Mouse (Mus musculus): ENCODE data around the gene Smagp. TPM values are rescaled to one million over a fixed set of nuclear protein-coding genes. Genes with fewer than 3 reads are reported as not detected.

The Smagp gene
- polyA plus RNA-seq, 1 experiment from 2014 or later = 4.1 TPM

- WGBS = 3% methylated on average over 38 of the region's 38 CpGs
- no peaks in the 10 kb centered on the region for H3K9me3 ChIP-seq
- ATAC-seq (ENCODE audit: low read depth) = no peak
- H3K36me3 ChIP-seq = no peaks in the 10 kb centered on the region
- peaks cover 60% of the 10 kb centered on the region for H3K27me3 ChIP-seq
- peak overlapping the region; percentile 72 for H3K4me2 ChIP-seq
- H3K27ac ChIP-seq (replicated peaks) = no peak overlapping the region
- H3K4me3 ChIP-seq = peak overlapping the region; percentile 42
- H3K4me1 ChIP-seq (replicated peaks) = peaks cover 16% of the 10 kb centered on the region
- H3K9ac ChIP-seq = peak overlapping the region; percentile 56
Measured at GRCm38 (mm10) chr15:100635851-100636645, 692 bp downstream of the Smagp start.

GRCm38 (mm10) chr15:100635239-100635638, 1.5 kb downstream of the Smagp start:
- Histone ChIP-seq H3K9ac (no peak overlapping the region), H3K9me3 (no peaks in the 10 kb centered on the region), H3K36me3 (no peaks in the 10 kb centered on the region), H3K27me3 (peaks cover 61% of the 10 kb centered on the region), H3K4me3 (no peak overlapping the region), H3K4me2 (no peak overlapping the region), H3K4me1 (replicated peaks) (peaks cover 16% of the 10 kb centered on the region), H3K27ac (replicated peaks) (no peak overlapping the region)
- 11% methylated on average over 9 of the region's 9 CpGs for WGBS
- no peak for ATAC-seq (ENCODE audit: low read depth)

GRCm38 (mm10) chr15:100633341-100633740, 3.4 kb downstream of the Smagp start:
- 87% methylated on average over 10 of the region's 10 CpGs for WGBS
- H3K4me2 ChIP-seq = no peak overlapping the region
- no peak overlapping the region for H3K9ac ChIP-seq
- H3K27me3 ChIP-seq = peaks cover 56% of the 10 kb centered on the region
- ATAC-seq (ENCODE audit: low read depth) = no peak
- H3K36me3 ChIP-seq = no peaks in the 10 kb centered on the region
- no peak overlapping the region for H3K27ac ChIP-seq (replicated peaks)
- H3K9me3 ChIP-seq = no peaks in the 10 kb centered on the region
- H3K4me3 ChIP-seq = no peak overlapping the region
- H3K4me1 ChIP-seq (replicated peaks) = peaks cover 17% of the 10 kb centered on the region

GRCm38 (mm10) chr15:100632323-100632722, 4.4 kb downstream of the Smagp start:
- Histone ChIP-seq H3K9me3 (no peaks in the 10 kb centered on the region), H3K4me2 (no peak overlapping the region), H3K4me3 (no peak overlapping the region), H3K4me1 (replicated peaks) (peaks cover 23% of the 10 kb centered on the region), H3K27ac (replicated peaks) (no peak overlapping the region), H3K36me3 (no peaks in the 10 kb centered on the region), H3K9ac (no peak overlapping the region), H3K27me3 (peaks cover 46% of the 10 kb centered on the region)
- no peak for ATAC-seq (ENCODE audit: low read depth)
- WGBS = 87% methylated on average over 5 of the region's 5 CpGs

- H3K36me3 ChIP-seq = no peaks in the 10 kb centered on the region
- H3K4me3 ChIP-seq = no peak overlapping the region
- no peak overlapping the region for H3K4me2 ChIP-seq
- no peak overlapping the region for H3K9ac ChIP-seq
- peaks cover 39% of the 10 kb centered on the region for H3K27me3 ChIP-seq
- H3K27ac ChIP-seq (replicated peaks) = no peak overlapping the region
- no peak for ATAC-seq (ENCODE audit: low read depth)
- peaks cover 16% of the 10 kb centered on the region for H3K4me1 ChIP-seq (replicated peaks)
- WGBS = 88% methylated on average over 12 of the region's 12 CpGs
- no peaks in the 10 kb centered on the region for H3K9me3 ChIP-seq
Measured at GRCm38 (mm10) chr15:100631454-100632170, 5.1 kb downstream of the Smagp start.

- Histone ChIP-seq H3K4me3 (no peak overlapping the region), H3K27ac (replicated peaks) (no peak overlapping the region), H3K4me2 (no peak overlapping the region), H3K9me3 (no peaks in the 10 kb centered on the region), H3K36me3 (no peaks in the 10 kb centered on the region), H3K4me1 (replicated peaks) (peaks cover 8% of the 10 kb centered on the region; the same call in 1 of the 2 replicates), H3K27me3 (peaks cover 24% of the 10 kb centered on the region), H3K9ac (no peak overlapping the region)
- WGBS = 62% methylated on average over 3 of the region's 3 CpGs
- ATAC-seq (ENCODE audit: low read depth) = no peak
Measured at GRCm38 (mm10) chr15:100630126-100630525, 6.6 kb downstream of the Smagp start.

- Histone ChIP-seq H3K9me3 (no peaks in the 10 kb centered on the region), H3K36me3 (no peaks in the 10 kb centered on the region), H3K4me3 (no peak overlapping the region), H3K4me1 (replicated peaks) (peaks cover 8% of the 10 kb centered on the region; the same call in 1 of the 2 replicates), H3K4me2 (no peak overlapping the region), H3K9ac (no peak overlapping the region), H3K27me3 (peaks cover 13% of the 10 kb centered on the region), H3K27ac (replicated peaks) (no peak overlapping the region)
- no peak for ATAC-seq (ENCODE audit: low read depth)
- WGBS = 55% methylated on average over 7 of the region's 7 CpGs
Measured at GRCm38 (mm10) chr15:100628797-100629196, 7.9 kb downstream of the Smagp start.

- Histone ChIP-seq H3K27me3 (peaks cover 6% of the 10 kb centered on the region), H3K9me3 (no peaks in the 10 kb centered on the region), H3K4me2 (no peak overlapping the region), H3K27ac (replicated peaks) (no peak overlapping the region), H3K4me1 (replicated peaks) (peaks cover 8% of the 10 kb centered on the region; the same call in 1 of the 2 replicates), H3K4me3 (no peak overlapping the region), H3K36me3 (no peaks in the 10 kb centered on the region), H3K9ac (0 out of 2 replicates have a peak overlapping the region, but pooled peaks have one; percentile 12)
- 2% methylated on average over 11 of the region's 11 CpGs for WGBS
- ATAC-seq (ENCODE audit: low read depth) = no peak
Measured at GRCm38 (mm10) chr15:100627774-100628370, 8.9 kb downstream of the Smagp start.

- H3K27me3 ChIP-seq = peaks cover 5% of the 10 kb centered on the region
- H3K27ac ChIP-seq (replicated peaks) = no peak overlapping the region
- H3K9ac ChIP-seq = no peak overlapping the region
- ATAC-seq (ENCODE audit: low read depth) = no peak
- no peaks in the 10 kb centered on the region for H3K36me3 ChIP-seq
- WGBS = 13% methylated on average over 10 of the region's 10 CpGs
- no peak overlapping the region for H3K4me3 ChIP-seq
- peaks cover 8% of the 10 kb centered on the region; the same call in 1 of the 2 replicates for H3K4me1 ChIP-seq (replicated peaks)
- no peak overlapping the region for H3K4me2 ChIP-seq
- no peaks in the 10 kb centered on the region for H3K9me3 ChIP-seq
Measured at GRCm38 (mm10) chr15:100627287-100627686, 9.5 kb downstream of the Smagp start.

- Histone ChIP-seq H3K27me3 (no peaks in the 10 kb centered on the region), H3K9me3 (no peaks in the 10 kb centered on the region), H3K36me3 (peaks cover 27% of the 10 kb centered on the region), H3K4me1 (replicated peaks) (peaks cover 8% of the 10 kb centered on the region; the same call in 1 of the 2 replicates), H3K27ac (replicated peaks) (no peak overlapping the region), H3K4me3 (no peak overlapping the region), H3K9ac (no peak overlapping the region), H3K4me2 (no peak overlapping the region)
- no peak for ATAC-seq (ENCODE audit: low read depth)
- WGBS = 86% methylated on average over 3 of the region's 3 CpGs
Measured at GRCm38 (mm10) chr15:100624435-100624834, 12.3 kb downstream of the Smagp start.

GRCm38 (mm10) chr15:100623754-100624153, 13.0 kb downstream of the Smagp start:
- Histone ChIP-seq H3K27me3 (no peaks in the 10 kb centered on the region), H3K36me3 (peaks cover 34% of the 10 kb centered on the region), H3K4me1 (replicated peaks) (peaks cover 8% of the 10 kb centered on the region; the same call in 1 of the 2 replicates), H3K9me3 (no peaks in the 10 kb centered on the region), H3K27ac (replicated peaks) (no peak overlapping the region), H3K9ac (no peak overlapping the region), H3K4me3 (no peak overlapping the region), H3K4me2 (no peak overlapping the region)
- 92% methylated on average over 9 of the region's 9 CpGs for WGBS
- no peak for ATAC-seq (ENCODE audit: low read depth)

- Histone ChIP-seq H3K4me1 (replicated peaks) (no peaks in the 10 kb centered on the region), H3K4me2 (no peak overlapping the region), H3K4me3 (no peak overlapping the region), H3K27me3 (no peaks in the 10 kb centered on the region), H3K27ac (replicated peaks) (no peak overlapping the region), H3K9ac (no peak overlapping the region), H3K36me3 (peaks cover 50% of the 10 kb centered on the region), H3K9me3 (no peaks in the 10 kb centered on the region)
- WGBS = 87% methylated on average over 7 of the region's 7 CpGs
- ATAC-seq (ENCODE audit: low read depth) = no peak
Measured at GRCm38 (mm10) chr15:100622164-100622563, 14.6 kb downstream of the Smagp start.

Data from neural tube, embryonic 13.5 days (tissue).